ENCODE assay signal across 8 mouse cellular contexts in genomic region chr7:5056651-5057263, GRCm38 (mm10). TPM values are rescaled to one million over a fixed set of nuclear protein-coding genes. Genes with fewer than 3 reads are reported as not detected.
DNase-seq lines count a peak whose midpoint lies in the region; ATAC-seq and TF ChIP-seq lines count a peak whose summit lies in the region.

No protein-coding gene starts in this region.

- no peak for TF ChIP-seq EP300 in liver, embryonic 14.5 days (IDR thresholded peaks at IDR 0.05; ENCODE audit: low read depth)

- H3K4me1 ChIP-seq in hindbrain, postnatal 0 days (ENCODE audit: insufficient read depth, low read length), result peaks cover 34% of the 10 kb centered on the region
- peaks cover 2 to 4% of the 10 kb centered on the region in 2 experiments; a peak in 2 of 4 replicates for H3K4me1 ChIP-seq in liver, embryonic 14.5 days (replicated peaks; ENCODE audit: control insufficient read depth in 2 of 2, insufficient read depth in 2 of 2, low read length in 1 of 2)
- H3K4me1 ChIP-seq in small intestine, adult 2 months (ENCODE audit: control insufficient read depth, insufficient read depth, insufficient read length, low read length), result peaks cover 10% of the 10 kb centered on the region

- H3K36me3 ChIP-seq in hindbrain, postnatal 0 days (ENCODE audit: insufficient read depth, low read length), result no peaks in the 10 kb centered on the region
- no peaks in the 10 kb centered on the region for H3K36me3 ChIP-seq in liver, embryonic 14.5 days (replicated peaks; ENCODE audit: control insufficient read depth, insufficient read depth, low read depth)
- no peaks in the 10 kb centered on the region for H3K36me3 ChIP-seq in small intestine, adult 2 months (ENCODE audit: control insufficient read depth, insufficient read depth, low read length)

- H3K9ac ChIP-seq in hindbrain, postnatal 0 days (replicated peaks; ENCODE audit: low read length), result peak overlapping the region; percentile 56
- no peak overlapping the region for H3K9ac ChIP-seq in liver, embryonic 14.5 days (replicated peaks)

- ATAC-seq in hindbrain, postnatal 0 days, result peak; percentile 16
- no peak for ATAC-seq in liver, embryonic 14.5 days (ENCODE audit: insufficient read depth)

- WGBS in hindbrain, postnatal 0 days, result 2% methylated on average over 55 of the region's 55 CpGs
- WGBS in liver, embryonic 14.5 days (ENCODE audit: insufficient replicate concordance), result 6% methylated on average over 55 of the region's 55 CpGs
- 4% methylated on average over 55 of the region's 55 CpGs for WGBS in small intestine, adult 2 months

- no peak for TF ChIP-seq POLR2A in small intestine, adult 2 months (IDR thresholded peaks at IDR 0.05; ENCODE audit: low read depth, low read length)

- DNase-seq in left cerebral cortex, adult 2 months (ENCODE audit: extremely low spot score in 1 of 2, low spot score in 2 of 2), result peak; percentile 67 to 73
- DNase-seq in left cerebral cortex, adult 9 months (ENCODE audit: low spot score in 2 of 2), result no peak
- peak; percentile 56 for DNase-seq in embryo, embryonic 11 days
- DNase-seq in hindbrain, postnatal 0 days (ENCODE audit: low spot score), result peak; percentile 80
- DNase-seq in liver, embryonic 14.5 days (ENCODE audit: low read depth in 3 of 3, low spot score in 3 of 3), result no peak
- no peak for DNase-seq in adrenal gland, postnatal 25 days
- DNase-seq in adrenal gland, postnatal 10 days, result no peak

- H3K27me3 ChIP-seq in hindbrain, postnatal 0 days (ENCODE audit: insufficient read depth, low read length), result peaks cover 11% of the 10 kb centered on the region; the same call in 1 of the 2 replicates
- H3K27me3 ChIP-seq in liver, embryonic 14.5 days (ENCODE audit: control insufficient read depth, insufficient read depth, low read length), result peaks cover 71% of the 10 kb centered on the region
- peaks cover 53% of the 10 kb centered on the region for H3K27me3 ChIP-seq in small intestine, adult 2 months (ENCODE audit: control insufficient read depth, insufficient read depth, low read length)

- H3K4me2 ChIP-seq in hindbrain, postnatal 0 days (ENCODE audit: low read depth, low read length), result peak overlapping the region; percentile 71
- peak overlapping the region; percentile 19 for H3K4me2 ChIP-seq in liver, embryonic 14.5 days (ENCODE audit: low read depth)

- H3K27ac ChIP-seq in left cerebral cortex, adult 2 months, result peak overlapping the region; percentile 97
- peak overlapping the region; percentile 73 for H3K27ac ChIP-seq in hindbrain, postnatal 0 days
- no peak overlapping the region for H3K27ac ChIP-seq in liver, embryonic 14.5 days
- H3K27ac ChIP-seq in small intestine, adult 2 months (ENCODE audit: insufficient read depth, low read depth, low read length), result no peak overlapping the region

- peak overlapping the region; percentile 67 for H3K4me3 ChIP-seq in left cerebral cortex, adult 2 months
- peak overlapping the region; percentile 49 for H3K4me3 ChIP-seq in hindbrain, postnatal 0 days (ENCODE audit: low read length)
- H3K4me3 ChIP-seq in liver, embryonic 14.5 days (ENCODE audit: insufficient read depth in 1 of 2, low read depth in 2 of 2, low read length in 2 of 2), result peak overlapping the region in 1 of 2 experiments; percentile 2; a peak in 2 of 4 replicates
- peak overlapping the region; percentile 28 for H3K4me3 ChIP-seq in small intestine, adult 2 months (ENCODE audit: low read depth, low read length)

- no peak for TF ChIP-seq CTCF in left cerebral cortex, adult 2 months (IDR thresholded peaks at IDR 0.05)
- TF ChIP-seq CTCF in hindbrain, postnatal 0 days (IDR thresholded peaks at IDR 0.05; ENCODE audit: low read depth), result no peak
- no peak for TF ChIP-seq CTCF in liver, embryonic 14.5 days (IDR thresholded peaks at IDR 0.05; ENCODE audit: low read depth)
- TF ChIP-seq CTCF in small intestine, adult 2 months (IDR thresholded peaks at IDR 0.05; ENCODE audit: extremely low read depth, insufficient read length, insufficient replicate concordance, low read depth, low read length), result no peak

- H3K9me3 ChIP-seq in hindbrain, postnatal 0 days (ENCODE audit: low read length), result no peaks in the 10 kb centered on the region
- no peaks in the 10 kb centered on the region for H3K9me3 ChIP-seq in liver, embryonic 14.5 days (ENCODE audit: control insufficient read depth, low read length)

- intact Hi-C loops in left cerebral cortex, adult 2 months (cut with DNase I), result loop anchor here (10.0 kb wide), 2 partner anchors 212 to 502 kb away; partner anchors contain the start of gene Shisa7

RNA-seq across cellular contexts. Expression of gene U2af2, which starts 5.2 kb away (rescaled TPM):
- total RNA-seq in left cerebral cortex, adult 2 months (2021), result 100 to 1,000 TPM; 183 to 187 TPM
- 146 and 153 TPM in 2 replicates for total RNA-seq in hindbrain, postnatal 0 days (2014; rRNA removed)
- 85.7 and 86.9 TPM in 2 replicates for polyA plus RNA-seq in hindbrain, postnatal 0 days (2015; fragmentation: Nextera tagmentation; extraction: Ambion mirVana)
- 110 and 132 TPM in 2 replicates for polyA plus RNA-seq in liver, embryonic 14.5 days (2012; rRNA removed)
- polyA plus RNA-seq in liver, embryonic 14.5 days (2014; fragmentation: Nextera tagmentation; extraction: Ambion mirVana), result 52.2 and 60.2 TPM in 2 replicates
- 76.6 and 150 TPM in 2 replicates for polyA plus RNA-seq in small intestine, adult 2 months (2012; rRNA removed)
- total RNA-seq in adrenal gland, postnatal 25 days (2021), result 191 and 195 TPM in 2 replicates
- total RNA-seq in adrenal gland, postnatal 10 days (2021), result 100 to 1,000 TPM; 142 to 161 TPM

RNA-seq across cellular contexts. Expression of gene Zfp580, which starts 5.4 kb away (rescaled TPM):
- 10 to 100 TPM; 30.5 to 32.5 TPM for total RNA-seq in left cerebral cortex, adult 2 months (2021)
- total RNA-seq in hindbrain, postnatal 0 days (2014; rRNA removed), result 69.6 and 90.7 TPM in 2 replicates
- 117 and 128 TPM in 2 replicates for polyA plus RNA-seq in hindbrain, postnatal 0 days (2015; fragmentation: Nextera tagmentation; extraction: Ambion mirVana)
- 1.4 and 1.7 TPM in 2 replicates for polyA plus RNA-seq in liver, embryonic 14.5 days (2012; rRNA removed)
- polyA plus RNA-seq in liver, embryonic 14.5 days (2014; fragmentation: Nextera tagmentation; extraction: Ambion mirVana), result 1.6 and 1.8 TPM in 2 replicates
- 12.2 and 17.6 TPM in 2 replicates for polyA plus RNA-seq in small intestine, adult 2 months (2012; rRNA removed)
- 7.9 and 8.8 TPM in 2 replicates for total RNA-seq in adrenal gland, postnatal 25 days (2021)
- total RNA-seq in adrenal gland, postnatal 10 days (2021), result 10 to 100 TPM; 11.4 to 13.1 TPM

RNA-seq across cellular contexts. Expression of gene Zfp784, which starts 18.5 kb away (rescaled TPM):
- 1 to 10 TPM; 4.2 to 5.5 TPM for total RNA-seq in left cerebral cortex, adult 2 months (2021)
- total RNA-seq in hindbrain, postnatal 0 days (2014; rRNA removed), result 6.0 and 6.8 TPM in 2 replicates
- polyA plus RNA-seq in hindbrain, postnatal 0 days (2015; fragmentation: Nextera tagmentation; extraction: Ambion mirVana), result 4.5 and 5.6 TPM in 2 replicates
- polyA plus RNA-seq in liver, embryonic 14.5 days (2012; rRNA removed), result 0.90 and 0.96 TPM in 2 replicates
- polyA plus RNA-seq in liver, embryonic 14.5 days (2014; fragmentation: Nextera tagmentation; extraction: Ambion mirVana), result 0.86 and 1.0 TPM in 2 replicates
- polyA plus RNA-seq in small intestine, adult 2 months (2012; rRNA removed), result 3.2 and 7.7 TPM in 2 replicates
- 4.7 and 5.5 TPM in 2 replicates for total RNA-seq in adrenal gland, postnatal 25 days (2021)
- 1 to 10 TPM; 5.7 to 7.3 TPM for total RNA-seq in adrenal gland, postnatal 10 days (2021)

RNA-seq across cellular contexts. Expression of gene 4632433K11Rik, which starts 22.8 kb away (rescaled TPM):
- not detected for total RNA-seq in left cerebral cortex, adult 2 months (2021)
- not detected in 2 replicates for total RNA-seq in hindbrain, postnatal 0 days (2014; rRNA removed)
- not detected in 2 replicates for polyA plus RNA-seq in hindbrain, postnatal 0 days (2015; fragmentation: Nextera tagmentation; extraction: Ambion mirVana)
- not detected in 2 replicates for polyA plus RNA-seq in liver, embryonic 14.5 days (2012; rRNA removed)
- polyA plus RNA-seq in liver, embryonic 14.5 days (2014; fragmentation: Nextera tagmentation; extraction: Ambion mirVana), result not detected in 2 replicates
- not detected in 2 replicates for polyA plus RNA-seq in small intestine, adult 2 months (2012; rRNA removed)
- 1.1 TPM in 1 of 2 replicates, not detected in the other for total RNA-seq in adrenal gland, postnatal 25 days (2021)
- not detected for total RNA-seq in adrenal gland, postnatal 10 days (2021)

RNA-seq across cellular contexts. Expression of gene Epn1, which starts 23.3 kb away (rescaled TPM):
- 100 to 1,000 TPM; 470 to 471 TPM for total RNA-seq in left cerebral cortex, adult 2 months (2021)
- total RNA-seq in hindbrain, postnatal 0 days (2014; rRNA removed), result 433 and 507 TPM in 2 replicates
- 107 and 111 TPM in 2 replicates for polyA plus RNA-seq in hindbrain, postnatal 0 days (2015; fragmentation: Nextera tagmentation; extraction: Ambion mirVana)
- 54.4 and 57.5 TPM in 2 replicates for polyA plus RNA-seq in liver, embryonic 14.5 days (2012; rRNA removed)
- 45.4 and 56.7 TPM in 2 replicates for polyA plus RNA-seq in liver, embryonic 14.5 days (2014; fragmentation: Nextera tagmentation; extraction: Ambion mirVana)
- polyA plus RNA-seq in small intestine, adult 2 months (2012; rRNA removed), result 240 and 483 TPM in 2 replicates
- total RNA-seq in adrenal gland, postnatal 25 days (2021), result 140 and 152 TPM in 2 replicates
- 100 to 1,000 TPM; 144 to 150 TPM for total RNA-seq in adrenal gland, postnatal 10 days (2021)

Comparison
In these comparisons a context has a peak if more than half of its experiments do, and no peak if none do; other contexts are left out.
1. DNase-seq: peak in left cerebral cortex, adult 2 months (2 of 2), embryo, embryonic 11 days (single experiment) and hindbrain, postnatal 0 days (single experiment); none in left cerebral cortex, adult 9 months (0 of 2), liver, embryonic 14.5 days (0 of 3), adrenal gland, postnatal 25 days (single experiment) and adrenal gland, postnatal 10 days (single experiment).
2. H3K27ac ChIP-seq: peak in left cerebral cortex, adult 2 months (single experiment) and hindbrain, postnatal 0 days (single experiment); none in liver, embryonic 14.5 days (single experiment) and small intestine, adult 2 months (single experiment).